Mouse (Mus musculus): ENCODE results near the gene Macrod2.

DNA sequence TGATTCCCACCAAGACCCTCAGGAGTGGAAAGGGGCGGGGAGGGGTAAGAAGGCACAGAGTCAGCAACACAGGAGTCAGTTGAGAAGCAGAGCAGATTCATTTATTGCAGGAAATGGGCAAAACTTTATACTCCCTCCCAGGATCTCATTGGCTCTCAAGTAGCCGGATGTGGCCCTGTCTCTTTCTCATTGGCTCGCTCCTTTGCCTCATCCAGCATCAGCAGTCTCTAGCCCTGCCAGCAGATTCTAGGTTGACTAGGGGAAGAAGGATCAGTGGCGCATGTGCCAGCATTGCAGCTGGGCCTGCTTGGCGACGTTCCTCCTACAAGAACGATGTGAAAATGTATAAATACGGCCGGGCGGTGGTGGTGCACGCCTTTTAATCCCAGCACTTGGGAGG, 378.3 kb downstream of the Macrod2 start:
- TF ChIP-seq CTCF (IDR thresholded peaks at IDR 0.05; ENCODE audit: insufficient read depth, low read depth, low read length): no peak
- no peak for TF ChIP-seq POLR2A (IDR thresholded peaks at IDR 0.05; ENCODE audit: insufficient read depth, low read depth, low read length)
